Mouse (Mus musculus): ENCODE measurements around the gene Ppp6r2.

Gene Ppp6r2

DNA sequence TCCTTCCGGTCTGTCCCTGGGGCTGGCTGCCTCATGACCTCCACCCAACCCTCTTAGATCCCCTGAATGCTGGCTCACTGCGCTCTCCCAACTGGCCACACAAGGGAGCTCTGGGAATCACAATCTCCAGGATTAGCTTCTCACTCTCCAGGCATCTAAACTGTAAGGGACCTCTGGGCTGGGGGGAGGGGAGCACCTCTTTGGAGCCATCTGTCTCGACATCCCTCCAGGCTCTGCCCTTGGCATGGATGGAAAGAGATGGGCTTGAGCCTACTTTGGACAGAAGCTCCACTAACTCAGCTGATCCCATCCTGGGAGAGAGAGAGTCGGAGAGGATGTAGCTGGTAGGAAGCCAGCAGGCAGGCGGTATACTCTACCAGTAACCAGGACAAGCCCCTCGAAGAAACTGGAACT, 29.0 kb upstream of the Ppp6r2 start:
- no peak for DNase-seq (ENCODE audit: low spot score in 2 of 2)

DNA sequence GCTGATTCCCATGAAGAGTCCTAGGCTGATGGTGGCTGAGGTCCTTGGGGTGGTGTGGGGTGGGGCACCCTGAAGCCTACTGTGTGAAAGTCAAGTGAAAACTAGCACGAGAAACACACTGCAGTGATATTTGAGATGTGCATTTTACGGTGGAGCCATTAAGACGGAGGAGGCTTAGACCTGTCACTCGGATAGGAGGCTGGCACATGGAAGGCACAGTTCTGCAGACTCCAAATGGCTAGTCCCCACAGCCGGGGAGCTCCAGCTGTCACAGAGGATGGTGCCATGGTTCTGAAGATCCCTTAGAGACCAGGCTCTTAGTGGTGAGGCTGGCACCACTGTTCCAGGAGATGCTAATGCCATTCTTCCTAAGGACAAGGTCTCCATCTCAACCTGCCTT, 28.5 kb upstream of the Ppp6r2 start:
- DNase-seq (ENCODE audit: low spot score in 2 of 2): no peak

DNA sequence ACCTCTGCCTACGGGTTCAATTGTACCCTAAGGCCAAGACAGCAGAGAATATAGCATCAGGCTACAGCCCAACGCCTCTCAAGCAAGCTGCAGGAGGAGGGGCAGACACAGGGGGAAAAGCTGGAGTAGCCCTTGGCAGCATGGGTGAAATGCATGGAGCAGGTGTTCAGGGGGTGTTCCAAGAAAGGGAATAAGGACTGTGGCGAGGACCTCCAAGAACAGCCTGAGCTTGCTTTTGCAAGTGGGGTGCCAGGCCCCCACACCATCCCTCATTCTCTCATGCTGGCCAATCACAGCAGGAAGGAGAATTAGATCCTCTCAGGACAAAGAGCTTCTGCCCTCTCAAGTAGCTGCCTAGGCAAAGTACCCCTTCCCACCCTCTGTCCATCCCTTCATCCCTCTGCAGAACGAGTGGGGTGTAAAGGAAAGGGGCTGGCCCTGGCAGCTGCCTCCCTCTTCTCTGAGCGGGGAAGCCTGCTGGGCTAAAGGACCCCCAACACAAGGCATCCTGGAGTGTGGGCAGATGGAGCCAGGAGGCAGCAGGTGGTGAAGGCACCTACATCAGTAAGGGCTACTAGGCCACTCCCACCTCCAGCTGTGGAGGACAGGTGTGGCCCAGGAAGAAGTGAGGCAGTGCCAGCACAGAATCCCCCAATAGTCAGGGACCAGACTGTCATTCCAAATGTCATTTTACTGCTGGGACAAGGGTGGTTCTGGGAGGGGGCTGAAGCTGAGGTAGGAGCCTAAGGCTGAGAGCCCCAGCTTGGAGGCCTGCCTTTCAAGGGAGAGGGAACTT, 27.0 kb upstream of the Ppp6r2 start:
- no peak for DNase-seq (ENCODE audit: low spot score in 2 of 2)

DNA sequence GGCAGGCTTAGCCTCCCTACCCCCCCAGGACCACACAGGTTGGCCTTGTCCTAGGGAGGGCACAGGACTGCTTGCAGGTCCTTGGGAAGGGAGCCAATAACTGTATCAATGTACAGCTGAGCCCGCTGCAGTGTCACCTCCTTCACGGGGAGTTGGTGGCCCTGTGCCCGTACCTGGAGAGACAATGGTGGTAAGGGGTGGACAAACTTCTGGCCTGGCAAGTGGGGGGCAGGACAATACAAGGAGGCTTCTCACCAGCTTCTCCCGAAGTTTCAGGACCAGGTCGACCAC, 26.5 kb upstream of the Ppp6r2 start:
- DNase-seq (ENCODE audit: low spot score in 2 of 2): no peak

DNA sequence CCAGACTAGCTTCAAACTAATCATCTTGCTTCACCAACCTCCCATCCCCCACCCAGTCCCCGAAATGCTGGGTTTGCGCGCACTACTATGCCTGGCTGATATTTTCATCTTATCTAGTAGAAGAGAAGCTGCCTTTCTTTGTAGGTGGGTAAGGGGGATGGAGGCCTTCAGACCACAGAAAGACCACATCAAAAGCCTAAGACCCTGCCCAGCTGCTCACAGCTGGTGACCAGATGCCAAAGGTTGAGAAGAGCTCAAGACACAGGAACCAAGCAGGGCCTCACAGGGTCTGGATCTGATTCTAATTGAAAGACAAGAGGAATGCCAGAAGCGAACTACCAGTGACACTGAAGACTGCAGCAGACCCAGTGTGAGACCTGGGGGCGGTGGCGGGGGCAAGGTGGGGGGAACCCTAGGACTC, 16.1 kb upstream of the Ppp6r2 start:
- DNase-seq (ENCODE audit: low spot score in 2 of 2): no peak

DNA sequence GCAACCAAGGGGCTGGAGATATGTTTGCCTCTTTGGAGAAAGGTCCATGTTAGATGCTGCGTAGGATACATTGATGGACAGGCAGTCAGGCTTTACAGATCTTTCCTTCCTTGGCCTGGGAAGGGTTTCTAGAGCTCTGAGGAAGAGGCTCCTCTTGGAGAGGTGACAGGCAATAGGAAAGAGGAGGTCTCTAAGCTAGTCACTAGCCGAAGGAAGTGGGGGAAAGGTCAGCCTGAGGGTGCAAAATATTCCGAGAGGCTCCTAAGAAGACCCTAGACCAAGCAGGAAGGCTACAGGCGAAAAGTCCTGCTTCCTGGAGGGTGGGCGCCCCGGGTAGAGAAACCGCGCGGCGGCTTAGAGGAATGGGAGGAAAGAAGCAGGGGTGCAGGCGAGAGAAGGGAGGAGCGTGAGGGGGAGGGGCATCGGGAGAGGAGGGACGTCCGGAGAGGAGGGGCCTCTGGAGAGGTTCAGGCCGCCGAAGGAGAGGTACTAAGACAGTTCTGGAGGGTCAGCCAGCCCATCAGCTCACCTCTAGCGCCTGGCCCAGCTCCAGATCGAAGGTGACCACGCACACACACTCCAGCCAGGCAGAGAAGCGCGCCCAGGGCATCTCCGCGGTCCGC, 15.6 kb upstream of the Ppp6r2 start:
- DNase-seq (ENCODE audit: low spot score in 2 of 2): peak; percentile 89 to 92

DNA sequence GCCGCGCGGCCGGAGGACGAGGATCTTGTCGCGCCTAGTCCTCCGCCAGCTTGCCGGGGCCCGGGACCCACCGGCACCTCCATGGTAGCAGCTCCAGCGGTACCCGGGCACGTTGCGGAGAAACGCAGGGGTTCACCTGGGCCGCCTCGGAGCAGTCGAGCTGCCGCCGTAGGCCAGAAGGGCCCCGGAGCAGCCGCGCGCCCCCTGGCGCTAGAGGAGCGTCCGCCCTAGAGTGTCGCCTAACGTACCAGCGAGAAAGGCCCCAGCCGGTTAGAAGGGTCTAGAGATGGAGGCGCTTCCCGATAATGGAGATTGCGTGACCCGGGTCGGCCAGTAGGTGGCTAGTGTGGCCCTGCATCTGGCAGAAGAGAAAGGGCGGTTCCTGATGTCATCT, 15.0 kb upstream of the Ppp6r2 start, which contains the start of gene Dennd6b:
Gene Dennd6b, minus strand, starts transcription at position 184 of the 394 bp plus-strand sequence.
- peak; percentile 94 to 97 for DNase-seq (ENCODE audit: low spot score in 2 of 2)

DNA sequence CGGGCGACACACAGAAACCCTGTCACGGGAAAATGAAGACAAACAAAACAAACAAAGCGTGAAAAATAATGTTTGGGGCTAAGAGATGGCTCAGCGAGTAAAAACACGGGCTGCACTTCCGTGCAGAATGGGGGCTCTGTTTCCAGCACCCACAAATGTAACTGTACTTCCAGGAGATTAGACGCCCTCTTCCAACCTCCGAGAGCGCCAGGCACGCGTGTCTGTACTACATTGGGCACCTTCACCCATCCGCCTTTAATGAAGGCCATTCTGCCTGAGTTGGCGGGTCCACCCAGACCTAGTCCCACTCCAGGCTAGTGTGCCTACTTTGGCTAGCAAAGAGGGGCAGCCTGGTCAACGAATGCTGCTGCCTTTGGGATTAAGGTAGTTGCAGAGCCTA, 14.3 kb upstream of the Ppp6r2 start:
- no peak for DNase-seq (ENCODE audit: low spot score in 2 of 2)

DNA sequence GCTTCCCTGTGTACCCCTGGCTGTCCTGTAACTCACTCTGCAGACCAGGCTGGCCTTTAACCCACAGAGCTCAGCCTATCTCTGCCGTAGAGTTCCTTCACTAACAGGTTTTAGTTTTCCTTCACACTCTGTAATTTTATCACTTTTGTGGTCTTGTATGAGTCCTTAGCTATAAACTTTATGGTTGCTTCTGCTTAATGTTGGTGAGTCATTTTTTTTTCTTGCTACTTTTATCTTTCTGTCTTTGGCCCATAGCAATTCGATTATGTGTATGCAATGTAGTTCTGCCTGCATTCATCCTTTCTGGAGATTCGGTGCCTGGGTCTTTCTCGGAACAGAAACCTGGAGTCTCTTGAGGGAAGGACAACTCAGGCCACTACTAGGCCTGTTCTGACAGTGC, 3.9 kb upstream of the Ppp6r2 start:
- no peak for DNase-seq (ENCODE audit: low spot score in 2 of 2)

DNA sequence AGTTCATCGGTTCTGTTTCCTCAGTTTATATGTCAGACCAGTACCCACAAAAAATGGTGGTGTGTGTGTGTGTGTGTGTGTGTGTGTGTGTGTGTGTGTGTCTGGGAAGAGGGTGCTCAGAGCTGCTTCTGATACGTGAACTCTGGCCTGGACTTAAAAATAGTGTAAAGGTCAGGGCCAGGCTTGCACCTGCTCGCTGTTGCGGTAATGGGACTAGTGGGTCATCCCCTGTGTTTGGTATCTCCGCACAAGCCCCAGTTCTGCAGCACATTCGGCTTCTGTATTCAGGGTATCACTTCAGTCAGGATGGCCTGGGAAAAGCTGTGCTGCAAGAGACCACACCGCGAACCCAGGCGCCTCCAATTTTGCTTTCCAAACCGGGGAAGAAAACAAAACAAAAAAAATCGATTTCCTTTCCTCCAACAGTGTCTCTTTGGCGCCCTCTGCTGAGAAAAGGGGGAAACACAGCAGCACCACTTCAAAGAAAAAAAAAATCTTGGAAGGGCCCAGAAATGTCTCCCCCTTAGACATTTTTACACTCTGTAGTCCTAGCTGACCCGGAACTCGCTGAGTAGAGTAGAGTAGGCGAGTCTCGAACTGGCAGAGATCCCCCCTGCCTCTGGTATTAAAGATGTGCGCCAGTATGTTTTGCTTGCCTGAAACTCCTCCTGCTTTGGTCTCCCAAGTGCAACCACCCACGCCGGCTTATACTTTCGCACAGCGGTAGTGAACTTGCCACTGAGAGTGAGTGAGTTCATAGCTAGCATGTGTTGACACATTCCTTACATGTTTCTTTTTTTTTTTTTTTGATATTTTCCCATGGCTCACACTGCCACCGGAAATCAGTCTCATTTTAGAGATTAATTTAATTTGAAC, 1.2 kb upstream of the Ppp6r2 start:
- DNase-seq (ENCODE audit: low spot score in 2 of 2): peak; percentile 81 to 88

DNA sequence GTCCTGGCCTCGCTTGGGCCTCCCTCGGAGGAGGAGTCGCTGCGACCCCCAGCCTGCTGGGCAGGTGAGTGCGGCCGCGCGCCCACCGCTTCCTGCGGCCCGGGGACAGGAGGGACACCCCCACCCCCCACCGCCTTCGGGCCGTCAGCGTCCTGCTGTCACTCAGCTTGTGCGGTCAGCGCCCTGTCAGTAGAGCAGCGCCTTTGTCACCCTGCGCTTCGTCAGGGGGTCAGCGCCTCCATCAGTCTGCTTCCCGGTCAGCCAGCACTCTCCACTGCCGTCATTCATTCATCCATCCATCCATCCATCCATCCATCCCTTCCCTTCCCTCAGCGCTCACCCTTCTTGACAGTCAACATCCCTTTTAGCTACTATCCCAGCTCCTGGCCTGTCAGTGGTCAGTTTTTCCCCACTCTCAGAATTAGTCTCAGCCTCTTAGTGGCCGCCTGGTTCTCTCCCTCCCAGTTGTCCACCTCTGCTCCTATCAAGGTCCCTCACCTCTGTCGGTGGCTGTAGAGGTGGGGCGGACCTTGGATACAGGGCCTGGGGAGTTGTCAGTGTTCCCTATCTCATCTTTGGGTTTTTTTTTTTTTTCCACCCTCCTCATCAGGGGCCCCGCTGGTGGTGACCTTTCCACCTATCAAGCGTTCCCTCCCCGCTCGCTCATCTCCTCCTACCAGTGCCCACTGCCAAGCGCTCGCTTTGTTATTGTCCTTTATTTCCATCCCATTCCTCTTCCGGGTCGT, 536 bp downstream of the Ppp6r2 start:
- DNase-seq (ENCODE audit: low spot score in 2 of 2): peak in 1 of 2 experiments; percentile 23

DNA sequence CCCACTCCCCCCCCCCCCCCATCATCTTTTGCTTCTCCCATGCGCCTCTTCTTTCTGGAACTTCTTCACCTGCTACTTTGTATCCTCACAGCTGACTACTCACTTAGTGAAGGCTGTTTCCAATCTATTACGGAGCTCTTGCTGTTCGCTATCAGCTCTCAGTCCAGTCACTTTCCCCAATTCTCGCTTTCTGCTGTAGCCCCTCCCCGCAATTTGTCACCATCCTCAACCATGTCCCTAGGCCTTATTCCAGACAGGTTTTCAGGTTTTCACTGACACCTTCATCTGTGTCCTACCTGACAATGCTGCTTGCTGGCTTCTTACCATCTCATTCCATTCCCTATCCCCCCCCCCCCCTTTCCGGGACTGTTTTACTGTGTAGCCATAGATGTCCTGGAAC, 1.1 kb downstream of the Ppp6r2 start:
- DNase-seq (ENCODE audit: low spot score in 2 of 2): no peak

DNA sequence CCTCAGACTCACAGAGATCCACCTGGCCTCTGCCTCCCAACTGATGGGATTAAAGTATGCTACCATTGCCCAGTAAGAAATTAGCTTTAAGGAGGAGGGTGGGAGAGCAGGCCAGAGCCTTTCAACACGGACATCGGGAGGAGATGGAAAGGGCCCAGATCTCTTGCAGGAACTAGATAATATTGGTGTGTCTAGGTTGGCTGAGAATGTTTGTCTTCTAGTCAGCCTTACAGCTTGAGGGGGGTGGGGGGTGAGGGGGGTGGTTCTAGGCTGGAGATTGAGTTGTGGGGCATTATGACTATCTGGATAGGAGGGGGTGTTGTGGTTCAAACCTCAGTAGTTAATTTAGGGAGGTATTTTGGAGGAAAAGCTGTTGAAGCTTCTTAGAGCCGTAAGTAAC, 2.2 kb downstream of the Ppp6r2 start:
- DNase-seq (ENCODE audit: low spot score in 2 of 2): no peak

DNA sequence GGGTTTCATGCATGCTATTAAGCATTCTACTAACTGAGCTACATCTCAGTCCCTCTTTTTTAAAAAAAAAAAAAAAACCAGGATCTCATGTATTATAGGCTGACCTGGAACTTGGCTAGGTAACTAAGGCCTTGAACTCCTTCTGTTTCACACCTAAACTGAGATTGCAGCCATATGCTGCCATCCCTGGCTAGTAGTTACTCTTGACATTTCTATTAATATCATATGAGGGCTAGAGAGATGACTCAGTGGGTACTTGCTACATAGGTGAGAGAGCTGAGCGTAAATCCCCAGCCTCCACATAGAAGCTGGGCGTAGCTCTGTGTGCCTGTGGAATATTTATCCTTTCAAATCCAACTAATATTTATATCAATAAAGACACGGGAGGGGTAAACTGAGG, 3.6 kb downstream of the Ppp6r2 start:
- DNase-seq (ENCODE audit: low spot score in 2 of 2): no peak

DNA sequence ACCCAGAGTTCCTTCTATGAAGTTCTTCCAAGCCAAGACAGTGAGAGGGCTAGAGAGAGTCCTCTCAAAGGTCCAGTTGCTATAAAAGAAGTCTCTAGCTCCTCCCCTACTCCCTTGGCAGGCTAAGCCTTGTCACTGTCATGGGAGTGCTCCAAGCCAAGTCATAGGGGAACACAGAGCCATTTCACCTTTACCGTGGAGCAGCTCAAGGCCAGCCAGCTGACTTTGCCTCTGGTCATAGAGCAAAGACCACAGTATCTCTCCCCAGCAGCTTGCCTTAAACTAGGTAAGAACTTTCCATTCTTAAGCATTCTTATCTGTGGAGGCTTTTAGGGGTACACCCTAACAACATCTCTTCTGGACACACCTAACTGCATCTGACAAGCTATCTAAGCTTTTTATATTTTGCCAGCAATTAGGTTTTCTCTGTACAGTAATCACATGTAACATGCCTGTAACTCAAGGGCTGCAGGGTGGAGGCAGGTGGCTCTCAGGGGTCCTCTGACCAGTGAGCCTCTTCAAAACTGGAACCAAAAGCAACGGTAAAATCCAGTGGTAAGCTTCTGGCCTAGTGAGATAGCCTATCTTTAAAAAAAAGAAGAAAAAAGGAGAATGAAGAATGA, 4.4 kb downstream of the Ppp6r2 start:
- DNase-seq (ENCODE audit: low spot score in 2 of 2): no peak

DNA sequence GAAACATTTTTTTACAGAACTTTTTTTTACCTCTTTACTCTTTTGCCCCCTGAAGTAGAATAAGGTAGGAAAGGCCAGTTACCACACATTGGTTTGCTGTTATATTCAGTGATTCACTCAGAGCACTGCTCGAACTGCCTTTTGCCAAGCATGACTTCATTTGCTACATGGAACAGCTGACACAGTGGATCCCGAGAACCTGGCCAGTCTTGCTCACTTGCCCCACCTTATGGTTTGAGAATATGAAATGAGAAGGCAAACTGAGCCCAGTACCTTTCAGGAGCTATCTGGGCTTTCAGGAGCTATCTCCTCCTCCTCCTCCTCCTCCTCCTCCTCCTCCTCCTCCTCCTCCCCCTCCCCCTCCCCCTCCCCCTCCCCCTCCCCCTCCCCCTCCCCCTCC, 22.2 kb downstream of the Ppp6r2 start:
- DNase-seq (ENCODE audit: low spot score in 2 of 2): peak in 1 of 2 experiments; percentile 34

DNA sequence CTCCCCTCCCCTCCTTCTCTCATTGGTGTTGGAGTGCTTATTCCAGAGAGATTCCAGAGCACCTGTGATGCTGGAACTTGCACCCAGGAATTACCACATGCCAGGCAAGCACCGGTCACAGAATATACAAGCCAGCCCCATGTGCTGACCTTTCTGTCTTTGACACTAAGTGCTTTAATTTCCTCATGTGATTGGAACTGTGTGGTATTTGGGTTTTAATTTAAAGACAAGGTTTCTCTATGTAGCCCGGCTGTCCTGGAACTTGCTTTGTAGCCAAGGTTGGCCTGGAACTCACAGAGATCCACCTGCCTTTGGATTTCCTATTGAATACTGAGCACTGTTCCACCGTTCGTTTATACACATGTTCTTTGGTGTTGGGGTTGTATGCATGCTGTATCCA, 22.7 kb downstream of the Ppp6r2 start:
- DNase-seq (ENCODE audit: low spot score in 2 of 2): no peak

DNA sequence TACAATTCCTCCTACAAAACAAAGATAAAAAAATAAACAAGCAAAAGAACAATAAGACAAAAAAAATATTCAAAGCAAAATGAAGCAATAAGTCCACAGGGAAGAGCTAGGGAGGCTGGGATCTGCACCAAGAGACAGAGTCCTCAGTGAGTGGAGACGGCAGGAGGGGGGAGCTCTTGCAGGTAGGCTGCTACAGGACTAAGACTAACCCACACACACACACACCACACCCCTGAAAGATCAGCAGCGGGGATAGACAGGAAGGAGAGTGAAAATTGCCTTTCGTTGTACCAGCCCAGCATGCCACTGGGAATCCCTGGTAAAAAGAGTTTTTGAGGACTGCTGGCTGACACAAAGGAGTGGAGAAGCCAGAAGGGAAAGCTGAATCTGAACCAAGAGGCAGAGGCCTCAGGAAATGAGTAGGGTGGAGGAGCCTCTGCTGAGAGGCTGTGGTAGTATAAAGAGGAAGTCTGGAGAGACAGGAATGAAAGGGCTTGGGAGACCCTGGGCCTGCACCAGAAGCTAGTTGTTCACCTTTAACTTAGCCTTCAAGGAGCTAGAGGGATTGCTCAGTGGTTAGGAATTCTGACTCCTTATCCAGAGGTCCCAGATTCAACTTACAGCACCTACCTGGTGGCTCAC, 28.5 kb downstream of the Ppp6r2 start:
- DNase-seq (ENCODE audit: low spot score in 2 of 2): no peak

DNA sequence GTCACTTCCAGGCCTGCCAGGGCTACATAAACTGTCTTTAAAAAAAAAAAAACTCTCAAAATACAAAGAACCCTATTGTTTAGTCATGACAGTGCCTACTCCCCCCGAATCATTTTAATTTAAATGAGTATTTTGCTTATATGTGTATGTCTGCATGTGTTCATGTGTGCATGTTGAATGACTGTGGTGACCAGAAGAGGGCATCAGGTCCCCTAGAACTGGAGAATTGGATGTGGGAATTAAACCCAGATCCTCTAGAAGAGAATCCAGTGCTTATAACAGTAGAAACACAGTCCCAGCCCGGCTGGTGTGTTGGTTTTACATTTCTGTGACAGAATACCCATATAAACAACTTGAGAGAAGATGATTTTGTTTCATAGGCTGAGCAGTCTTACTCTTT, 29.7 kb downstream of the Ppp6r2 start:
- no peak for DNase-seq (ENCODE audit: low spot score in 2 of 2)

DNA sequence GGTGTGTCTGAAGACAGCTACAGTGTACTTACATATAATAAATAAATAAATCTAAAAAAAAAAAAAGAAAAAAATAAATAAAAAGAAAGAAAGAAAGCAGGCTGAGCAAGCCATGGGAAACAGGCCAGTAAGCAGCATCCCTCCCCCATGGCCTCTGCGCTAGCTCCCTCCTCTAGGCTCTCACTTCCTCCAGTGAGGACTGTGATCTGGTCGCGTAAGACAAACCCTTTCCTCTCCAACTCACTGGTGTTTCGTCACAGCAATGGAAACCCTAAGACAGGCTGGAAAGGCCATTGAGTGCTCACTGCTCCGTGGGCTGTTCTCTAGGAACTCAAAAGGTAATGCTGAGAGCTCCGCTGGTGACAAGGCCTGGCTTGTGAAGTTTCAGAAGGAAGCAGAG, 37.7 kb downstream of the Ppp6r2 start:
- no peak for DNase-seq (ENCODE audit: low spot score in 2 of 2)

DNA sequence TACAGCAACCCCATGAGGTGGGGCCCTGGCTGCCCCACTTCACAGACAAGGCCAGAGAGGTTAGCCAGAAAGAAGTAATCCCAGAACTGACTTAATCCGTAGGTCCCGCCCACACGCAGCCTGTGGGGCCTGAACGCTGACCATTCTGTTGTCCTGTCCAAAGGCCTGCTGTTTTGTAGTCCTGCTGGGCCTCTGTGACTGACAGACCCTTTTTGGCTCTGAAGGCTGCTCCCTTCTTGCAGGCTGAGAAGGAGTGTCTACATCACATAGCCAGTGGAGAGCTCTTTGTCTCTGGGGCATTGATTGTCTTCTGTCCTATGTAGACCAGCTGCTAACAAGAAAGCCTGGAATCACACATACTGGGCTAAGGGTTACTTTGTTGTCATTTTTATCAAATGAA, 44.0 kb downstream of the Ppp6r2 start:
- DNase-seq (ENCODE audit: low spot score in 2 of 2): no peak
